Mouse (Mus musculus): ENCODE results near the gene Gm49325.

Gm49325 gene

DNA sequence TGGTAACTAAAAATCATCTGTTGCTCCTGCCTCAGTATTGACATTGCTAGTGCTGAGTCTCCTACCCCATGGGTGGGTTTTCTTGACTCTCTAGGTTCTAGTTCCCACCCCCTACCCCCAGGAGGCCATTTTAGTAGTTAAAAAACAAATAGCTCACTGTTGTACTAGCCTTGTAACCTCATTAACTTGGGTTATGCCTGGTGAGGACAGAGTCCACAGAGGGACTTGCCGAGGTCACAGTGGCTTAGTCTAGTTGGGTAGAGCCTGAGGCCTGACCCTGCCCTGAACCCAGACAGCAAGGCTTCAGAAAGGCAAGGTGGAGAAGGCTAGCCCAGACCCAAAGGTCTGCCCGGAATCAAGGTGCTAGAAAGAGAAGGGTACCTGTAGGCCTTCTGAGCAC, 18.0 kb upstream of the Gm49325 start:
- in situ Hi-C loops (cut with MboI, MseI): no loop called here

- in situ Hi-C loops (cut with MboI, MseI): no loop called here
These were observed 16.9 kb upstream of the Gm49325 start for GRCm38 (mm10) chr10:77589117-77589516.

DNA sequence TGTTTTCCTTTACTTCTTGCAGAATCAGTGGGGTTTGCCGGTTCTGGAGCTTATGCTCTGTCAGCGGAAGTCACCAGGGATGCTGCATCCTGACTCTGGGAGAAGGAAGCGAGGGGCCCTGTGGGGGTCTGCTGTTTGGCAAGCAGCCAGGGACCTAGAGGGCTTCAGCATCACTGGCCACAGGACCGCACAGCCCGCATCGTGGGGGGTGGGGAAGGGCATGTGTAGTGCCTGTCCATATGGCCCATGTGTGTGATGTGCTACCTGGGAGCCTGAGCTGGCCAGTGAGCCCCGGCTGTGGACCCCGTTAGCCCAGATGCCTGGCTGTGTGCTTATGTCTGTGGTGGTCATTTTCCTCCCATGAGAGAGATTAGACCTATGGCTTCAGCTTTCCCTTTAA, 16.2 kb upstream of the Gm49325 start:
- in situ Hi-C loops (cut with MboI, MseI): no loop called here

GRCm38 (mm10) chr10:77590812-77591211, 15.2 kb upstream of the Gm49325 start:
- in situ Hi-C loops (cut with MboI, MseI): no loop called here

GRCm38 (mm10) chr10:77591546-77591945, 14.5 kb upstream of the Gm49325 start:
- in situ Hi-C loops (cut with MboI, MseI): no loop called here

DNA sequence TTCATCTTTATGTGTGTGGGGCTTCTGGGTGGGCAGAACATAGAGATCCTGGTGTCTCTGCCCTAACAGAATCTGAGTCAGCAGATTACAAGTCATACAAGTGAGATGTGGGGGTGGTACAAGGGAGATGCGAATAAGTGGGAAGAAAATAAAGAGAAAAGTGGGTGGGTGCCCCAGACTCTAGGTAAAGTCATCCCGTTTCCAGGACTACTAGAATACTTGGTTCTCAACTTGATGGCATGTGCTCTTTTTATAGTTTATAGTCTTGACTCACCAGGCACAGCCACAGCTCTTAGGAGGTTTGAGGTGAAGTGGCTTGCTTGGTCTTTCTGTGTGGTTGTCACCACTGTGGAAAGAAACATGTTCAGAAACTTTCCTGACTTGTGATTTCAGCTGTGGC, 9.9 kb upstream of the Gm49325 start:
- in situ Hi-C loops (cut with MboI, MseI): no loop called here

GRCm38 (mm10) chr10:77603021-77603420, 3.0 kb upstream of the Gm49325 start:
- in situ Hi-C loops (cut with MboI, MseI): loop anchor here in 1 of 2 experiments (10.0 kb wide), 1 partner anchor 562 kb away; the partner anchor contains the start of gene D10Jhu81e

DNA sequence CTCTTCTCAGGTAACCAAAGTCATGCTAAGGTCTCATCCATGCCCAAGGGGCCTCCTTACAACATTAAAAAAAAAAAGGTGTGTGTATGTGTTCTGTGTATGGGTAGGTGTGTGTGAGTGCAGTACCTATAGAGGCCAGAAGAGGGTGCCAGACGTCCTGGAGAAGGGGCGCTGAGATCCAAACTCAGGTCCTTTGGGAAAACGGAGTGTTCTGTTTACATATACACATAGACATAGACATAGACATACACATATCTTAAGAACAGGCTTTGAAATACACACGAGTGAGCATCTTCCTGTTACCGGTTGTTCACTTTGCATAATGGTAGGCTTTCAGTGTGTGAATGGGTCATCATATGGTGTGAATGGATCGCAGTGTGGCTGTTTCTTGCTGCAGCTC, 1.9 kb upstream of the Gm49325 start:
- in situ Hi-C loops (cut with MboI, MseI): loop anchor here in 1 of 2 experiments (10.0 kb wide), 1 partner anchor 561 kb away; the partner anchor contains the start of gene D10Jhu81e

- in situ Hi-C loops (cut with MboI, MseI): loop anchor here (5.0 to 10.0 kb wide), 2 partner anchors 88 to 560 kb away; partner anchors contain the start of genes Fam207a (in 2 of the 2) and D10Jhu81e (in 1 of the 2)
These were observed 1.0 kb upstream of the Gm49325 start for GRCm38 (mm10) chr10:77604958-77605357.

DNA sequence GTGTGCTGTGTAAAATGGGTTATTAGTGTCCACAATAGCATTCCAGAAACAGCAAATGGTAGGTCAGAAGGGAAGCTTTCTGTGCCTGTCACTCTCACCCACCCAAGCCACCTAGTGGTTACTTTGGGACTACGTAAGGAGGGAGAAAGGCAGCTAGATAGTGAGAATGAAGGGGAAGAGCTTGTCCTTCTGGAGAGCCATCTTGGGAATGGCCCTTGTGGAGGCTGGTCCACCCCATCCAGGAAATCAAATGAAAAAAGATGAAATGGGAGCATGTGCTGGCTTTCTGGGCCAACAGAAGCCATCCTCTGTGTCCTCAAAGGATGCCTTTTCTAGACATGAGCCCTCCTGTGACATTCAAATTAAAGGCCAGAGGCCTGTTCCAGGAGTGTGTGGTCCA, 629 bp upstream of the Gm49325 start:
- in situ Hi-C loops (cut with MboI, MseI): loop anchor here (5.0 to 10.0 kb wide), 2 partner anchors 88 to 559 kb away; partner anchors contain the start of genes Fam207a (in 2 of the 2) and D10Jhu81e (in 1 of the 2)

GRCm38 (mm10) chr10:77606855-77607254, 858 bp downstream of the Gm49325 start:
- in situ Hi-C loops (cut with MboI, MseI): loop anchor here (5.0 to 10.0 kb wide), 2 partner anchors 90 to 558 kb away; partner anchors contain the start of genes Fam207a (in 2 of the 2) and D10Jhu81e (in 1 of the 2)

- in situ Hi-C loops (cut with MboI, MseI): loop anchor here (5.0 to 10.0 kb wide), 2 partner anchors 90 to 557 kb away; partner anchors contain the start of genes Fam207a (in 2 of the 2) and D10Jhu81e (in 1 of the 2)
These were observed 1.4 kb downstream of the Gm49325 start for GRCm38 (mm10) chr10:77607441-77607840.

GRCm38 (mm10) chr10:77608589-77608988, 2.6 kb downstream of the Gm49325 start:
- in situ Hi-C loops (cut with MboI, MseI): loop anchor here (5.0 to 10.0 kb wide), 2 partner anchors 91 to 556 kb away; partner anchors contain the start of genes Fam207a (in 2 of the 2) and D10Jhu81e (in 1 of the 2)

DNA sequence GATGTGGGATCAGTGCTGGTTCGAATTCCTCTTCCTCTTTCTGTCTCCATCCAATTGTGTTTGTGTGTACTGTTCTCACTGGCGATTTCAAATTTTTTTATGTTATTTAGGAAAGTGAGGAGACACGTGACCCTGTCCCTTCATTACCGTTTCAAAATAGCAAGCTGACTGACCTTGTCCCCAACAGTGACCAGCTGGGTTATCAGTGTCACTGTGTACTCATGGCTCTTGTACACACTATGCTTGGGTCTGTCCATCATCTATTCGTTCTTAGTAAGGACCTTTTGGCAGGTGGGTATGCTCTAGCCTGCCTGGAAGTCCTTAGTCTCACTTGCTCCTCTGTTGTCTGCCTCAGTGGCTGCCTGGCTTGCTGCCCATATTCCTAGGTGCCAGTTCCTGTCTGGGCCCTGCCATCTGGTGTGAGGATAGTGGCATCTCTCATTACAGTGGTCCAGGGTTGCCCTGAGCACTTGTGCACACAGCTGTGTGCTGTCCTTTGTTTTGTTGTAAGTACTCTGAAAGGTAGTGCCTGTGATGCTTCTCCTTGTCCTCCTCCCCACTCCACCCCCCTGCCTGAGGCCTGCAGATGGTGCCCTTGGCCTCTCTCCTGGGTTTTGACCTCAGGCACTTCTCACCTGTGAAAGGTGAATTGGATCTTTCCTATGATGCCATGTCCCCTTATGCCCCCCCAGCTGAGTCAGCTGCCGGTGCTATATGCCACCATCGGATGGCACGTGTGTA, 4.4 kb downstream of the Gm49325 start:
- in situ Hi-C loops (cut with MboI, MseI): no loop called here

DNA sequence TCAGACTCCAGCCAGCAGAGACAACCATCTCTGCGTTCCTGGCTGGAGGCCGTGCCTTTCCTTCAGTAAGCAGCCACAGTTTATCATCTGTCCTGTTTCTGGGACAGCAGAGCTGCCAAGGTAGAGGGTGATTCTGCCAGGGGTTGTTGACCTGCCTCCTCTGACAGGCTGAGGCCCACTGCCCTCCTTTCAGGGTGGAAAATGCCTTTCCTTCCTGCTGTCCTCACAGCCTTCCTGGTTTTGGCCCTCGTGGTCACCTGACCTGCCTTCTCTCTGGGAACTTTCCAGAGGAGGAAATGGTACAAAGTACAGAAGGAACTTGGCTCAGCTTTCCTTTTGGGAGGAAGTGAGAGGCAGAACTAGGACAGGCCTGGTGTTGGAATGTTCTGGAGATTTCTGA, 7.4 kb downstream of the Gm49325 start:
- in situ Hi-C loops (cut with MboI, MseI): no loop called here

DNA sequence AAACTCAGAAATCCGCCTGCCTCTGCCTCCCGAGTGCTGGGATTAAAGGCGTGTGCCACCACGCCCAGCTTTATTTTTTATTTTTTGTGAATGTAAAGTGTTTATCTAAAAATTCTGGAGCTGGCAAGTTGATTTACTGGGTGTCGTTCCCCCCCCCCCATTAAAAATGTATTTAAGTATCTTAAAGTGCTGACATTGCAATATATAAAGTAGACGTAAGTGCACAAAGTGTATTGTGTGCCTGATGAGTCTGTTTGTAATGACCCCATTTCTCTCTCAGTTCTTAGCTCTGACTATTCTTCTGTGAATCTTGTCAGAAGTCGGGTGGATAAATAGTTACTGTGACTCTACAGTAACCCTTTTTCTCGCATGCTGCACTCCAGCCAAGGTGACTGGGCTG, 9.7 kb downstream of the Gm49325 start:
- in situ Hi-C loops (cut with MboI, MseI): no loop called here

GRCm38 (mm10) chr10:77616166-77616565, 10.2 kb downstream of the Gm49325 start:
- in situ Hi-C loops (cut with MboI, MseI): no loop called here

GRCm38 (mm10) chr10:77616926-77617325, 10.9 kb downstream of the Gm49325 start:
- in situ Hi-C loops (cut with MboI, MseI): no loop called here

DNA sequence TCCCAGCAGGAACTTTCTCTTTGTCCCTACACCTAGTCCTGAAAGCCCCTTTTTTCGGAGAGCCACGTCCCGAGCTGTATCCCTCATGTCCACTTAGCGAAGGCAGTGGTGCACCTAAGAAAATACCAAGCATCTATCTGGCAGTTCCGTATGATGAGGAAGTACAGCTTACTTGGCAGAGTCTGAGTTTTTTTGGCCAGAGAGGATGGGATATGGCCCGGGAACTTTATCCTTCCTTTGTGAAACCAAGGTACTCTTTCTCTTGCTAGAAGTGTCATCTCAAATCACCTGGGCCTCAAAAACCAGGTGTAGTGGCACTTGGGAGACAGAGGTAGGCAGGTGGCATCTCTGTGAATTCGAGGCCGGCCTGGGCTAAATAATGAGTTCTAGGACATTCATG, 15.5 kb downstream of the Gm49325 start:
- in situ Hi-C loops (cut with MboI, MseI): loop anchor here in 1 of 2 experiments (10.0 kb wide), 1 partner anchor 953 kb away; the partner anchor contains the start of gene Ilvbl

DNA sequence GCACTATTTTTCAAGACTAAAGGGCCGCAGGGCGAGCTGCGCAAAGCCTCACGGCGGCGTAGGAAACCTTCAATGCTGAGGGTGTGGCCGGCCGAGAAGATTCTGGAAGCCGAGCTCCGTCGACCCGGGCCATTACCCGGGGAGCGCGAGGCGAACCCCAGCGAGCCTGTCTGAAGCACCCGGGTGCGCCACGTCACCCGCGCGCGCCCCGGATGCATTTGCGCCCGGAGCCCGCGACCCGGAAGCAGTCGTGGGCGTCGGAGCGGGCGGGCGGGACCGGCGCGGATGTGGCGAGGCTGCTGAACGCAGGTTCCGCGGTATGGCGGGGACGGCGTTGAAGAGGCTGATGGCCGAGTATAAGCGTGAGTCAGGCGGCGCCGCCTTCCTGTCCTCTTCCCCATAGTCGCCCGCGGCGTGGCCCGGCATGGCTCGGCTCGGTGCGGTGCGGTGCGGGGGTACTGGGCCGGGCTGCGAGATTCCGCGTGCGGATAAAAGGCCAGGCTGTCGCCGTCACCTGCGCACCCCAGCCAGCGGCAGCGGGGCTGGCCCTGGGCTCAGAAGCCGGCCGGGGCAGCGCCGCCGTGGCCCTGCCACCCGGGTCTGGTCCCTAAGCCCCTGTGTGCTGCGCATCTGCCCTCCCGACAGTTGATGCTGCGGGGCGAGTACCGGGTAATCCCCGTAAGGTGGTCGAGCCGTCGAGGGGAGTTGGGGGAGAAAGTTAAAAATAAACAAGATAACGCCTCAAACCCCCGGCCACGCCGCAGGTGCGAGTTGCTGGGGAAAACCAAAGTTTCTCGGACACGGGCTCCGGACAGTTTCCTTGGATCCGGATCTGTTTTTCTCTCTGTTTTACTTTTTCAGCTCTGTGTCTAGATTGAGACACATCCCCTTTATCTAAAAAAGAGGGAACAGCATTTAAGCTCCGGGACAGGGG, 16.3 kb downstream of the Gm49325 start, which contains the start of gene Ube2g2:
Ube2g2 (plus strand) TSS at position 221 of the 934 bp plus-strand sequence.
- in situ Hi-C loops (cut with MboI, MseI): loop anchor here in 1 of 2 experiments (10.0 kb wide), 1 partner anchor 952 kb away; the partner anchor contains the start of gene Ilvbl

- in situ Hi-C loops (cut with MboI, MseI): loop anchor here in 1 of 2 experiments (10.0 kb wide), 1 partner anchor 952 kb away; the partner anchor contains the start of gene Ilvbl
These were observed 17.1 kb downstream of the Gm49325 start for GRCm38 (mm10) chr10:77623069-77623492.

All from T-helper 17 cell (primary cell).